Mouse (Mus musculus) liver, embryonic 12.5 days (tissue): Measurements from ENCODE around the gene Xrcc2. TPM values are rescaled to one million over a fixed set of nuclear protein-coding genes. Genes with fewer than 3 reads are reported as not detected.
"Not testable (repeated sequence)": the region's sequence is repeated elsewhere in the genome, so short reads cannot be mapped to it uniquely, and the experiment has no call there.

Source experiments
- ATAC-seq: fragments of 200-750 bp; cut with Nextera tagmentation; 2 replicates; pipeline ENCODE4 v1.8.0; 2017; ENCODE audit warnings: moderate number of reproducible peaks, mild to moderate bottlenecking, moderate library complexity
- H3K27ac ChIP-seq: fragments of 300-500 bp; sonication (generic); 2 replicates; pipeline ENCODE4 v1.5.1; 2016; ENCODE audit warnings: mild to moderate bottlenecking
- H3K27me3 ChIP-seq: fragments of 300-500 bp; sonication (generic); replicated peaks from 2 replicates; pipeline ENCODE4 v1.6.1; 2016; ENCODE audit warnings: mild to moderate bottlenecking, moderate library complexity
- H3K36me3 ChIP-seq: fragments of 300-500 bp; sonication (generic); 2 replicates; pipeline ENCODE4 v1.6.1; 2016; ENCODE audit warnings: mild to moderate bottlenecking, moderate library complexity
- H3K4me1 ChIP-seq: fragments of 300-500 bp; sonication (generic); 2 replicates; pipeline ENCODE4 v1.6.1; 2016
- H3K4me2 ChIP-seq: fragments of 300-500 bp; sonication (generic); 2 replicates; pipeline ENCODE4 v1.6.1; 2016; ENCODE audit warnings: mild to moderate bottlenecking, moderate library complexity
- H3K4me3 ChIP-seq: fragments of 300-500 bp; sonication (generic); 2 replicates; pipeline ENCODE4 v1.5.1; 2016; ENCODE audit warnings: mild to moderate bottlenecking, moderate library complexity
- H3K9ac ChIP-seq: fragments of 300-500 bp; sonication (generic); 2 replicates; pipeline ENCODE4 v1.6.1; 2016; ENCODE audit warnings: mild to moderate bottlenecking, moderate library complexity
- H3K9me3 ChIP-seq: fragments of 300-500 bp; sonication (generic); replicated peaks from 2 replicates; pipeline ENCODE4 v1.6.1; 2016; ENCODE audit warnings: mild to moderate bottlenecking, moderate library complexity
- WGBS: fragments of 180-500 bp; shearing (Covaris S2); methylation state at CpG from one replicate; pipeline ENCODE4 v1.1.7; 2016; ENCODE audit not compliant: insufficient replicate concordance; 5-methylcytosine and 5-hydroxymethylcytosine counted together
- polyA plus RNA-seq: library from polyadenylated mRNA; unstranded; fragments of >200 nt; fragmentation: Nextera tagmentation; extraction: Ambion mirVana; gene quantifications from 2 replicates; pipeline ENCODE4 v1.2.1, GENCODE M21; 2016

Xrcc2 gene
- polyA plus RNA-seq: 8.0 and 8.9 TPM in 2 replicates

- H3K4me1 ChIP-seq: peaks cover 20% of the 10 kb centered on the region
- ATAC-seq: peak; percentile 92
- H3K4me3 ChIP-seq: peak within 1 kb of the TSS; percentile 86
- peak within 1 kb of the TSS; percentile 81 for H3K4me2 ChIP-seq
- H3K36me3 ChIP-seq: peaks cover 29% of the 10 kb centered on the region
- peak within 1 kb of the TSS; percentile 83 for H3K27ac ChIP-seq
- 8% methylated on average over 51 of the region's 51 CpGs for WGBS
- H3K27me3 ChIP-seq: no peaks in the 10 kb centered on the region
- H3K9me3 ChIP-seq: no peaks in the 10 kb centered on the region
- peak within 1 kb of the TSS; percentile 86 for H3K9ac ChIP-seq
Observed at GRCm38 (mm10) chr5:25705567-25706349, at the start of gene Xrcc2. Gene Xrcc2, minus strand, starts transcription at chr5:25705825.

DNA sequence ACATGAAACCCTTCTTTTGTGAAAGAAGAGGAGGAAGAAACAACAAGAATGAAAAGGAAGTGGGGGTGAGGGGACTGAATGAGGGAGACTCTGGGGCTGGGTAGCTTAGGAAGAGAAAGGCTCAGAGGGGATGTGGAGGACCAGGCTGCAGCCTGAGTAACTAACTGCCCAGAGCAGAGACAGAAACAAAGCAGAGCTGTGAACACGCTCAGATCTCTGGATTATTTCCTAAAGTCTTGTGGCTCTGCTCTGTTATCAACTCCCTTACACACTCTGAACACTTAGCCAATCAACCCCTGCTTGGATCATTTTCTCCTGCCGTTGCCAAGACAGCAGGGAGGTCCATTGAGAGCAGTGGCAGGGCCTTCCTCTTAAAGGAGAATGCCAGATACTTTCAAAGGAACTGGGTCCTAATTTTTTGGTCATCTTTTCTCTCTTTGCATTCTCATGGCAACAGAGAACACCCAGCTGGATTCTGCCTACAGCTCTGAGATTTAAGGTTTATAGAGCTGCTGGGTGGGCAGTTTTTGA, 48.7 kb upstream of the Xrcc2 start:
- H3K4me2 ChIP-seq: no peak overlapping the region
- no peak overlapping the region for H3K9ac ChIP-seq
- H3K4me3 ChIP-seq: no peak overlapping the region
- peaks cover 3% of the 10 kb centered on the region; the same call in 1 of the 2 replicates for H3K27me3 ChIP-seq
- H3K9me3 ChIP-seq: no peaks in the 10 kb centered on the region
- no peak overlapping the region for H3K27ac ChIP-seq
- peaks cover 2% of the 10 kb centered on the region for H3K4me1 ChIP-seq
- 19% methylated on average over 2 of the region's 2 CpGs for WGBS
- ATAC-seq: no peak
- H3K36me3 ChIP-seq: no peaks in the 10 kb centered on the region

DNA sequence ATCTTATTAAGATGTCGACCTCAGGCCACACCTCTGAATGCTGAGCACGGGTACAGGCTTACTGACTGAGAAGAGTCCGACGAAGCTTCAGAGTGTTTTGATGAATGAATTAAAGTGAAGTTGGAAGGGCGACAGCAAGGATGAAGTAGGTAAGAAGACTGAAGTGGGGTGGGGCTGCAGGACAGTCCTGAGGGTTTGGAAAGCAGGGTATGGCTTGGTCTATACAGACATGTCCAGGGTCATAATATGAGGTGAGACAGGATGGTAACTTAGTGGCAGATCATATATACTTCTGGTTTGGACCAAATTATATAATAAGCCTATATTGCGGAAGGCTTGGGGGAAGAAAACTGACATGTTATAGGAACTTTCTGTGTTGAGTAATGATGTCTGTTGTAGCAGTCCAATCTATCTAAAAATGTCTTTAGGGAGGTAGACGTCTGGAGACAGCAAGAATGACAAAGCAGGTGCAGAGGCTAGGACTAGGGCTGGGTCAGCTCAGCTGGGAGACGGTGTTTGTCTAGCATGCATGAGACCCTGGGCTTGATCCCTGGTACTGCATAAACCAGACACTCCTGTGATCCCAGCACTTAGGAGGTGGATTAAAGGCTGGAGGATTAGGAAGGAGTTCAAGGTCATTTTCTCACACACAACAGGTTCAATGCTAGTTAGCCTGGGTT, 48.1 kb upstream of the Xrcc2 start:
- 46% methylated on average over 8 of the region's 8 CpGs for WGBS
- ATAC-seq: no peak

GRCm38 (mm10) chr5:25752862-25753261, 47.2 kb upstream of the Xrcc2 start:
- H3K9me3 ChIP-seq: no peaks in the 10 kb centered on the region
- no peak overlapping the region for H3K4me3 ChIP-seq
- 72% methylated on average over 5 of the region's 5 CpGs for WGBS
- H3K36me3 ChIP-seq: no peaks in the 10 kb centered on the region
- no peak overlapping the region for H3K4me2 ChIP-seq
- ATAC-seq: no peak
- H3K27me3 ChIP-seq: no peaks in the 10 kb centered on the region; the same call in 1 of the 2 replicates
- no peak overlapping the region for H3K9ac ChIP-seq
- no peaks in the 10 kb centered on the region for H3K4me1 ChIP-seq
- H3K27ac ChIP-seq: no peak overlapping the region

More for the DNA sequence above, 48.1 kb upstream of the Xrcc2 start:
- Histone ChIP-seq H3K36me3 (no peaks in the 10 kb centered on the region), H3K4me1 (no peaks in the 10 kb centered on the region), H3K27ac (no peak overlapping the region), H3K9ac (no peak overlapping the region), H3K27me3 (no peaks in the 10 kb centered on the region; the same call in 1 of the 2 replicates), H3K9me3 (no peaks in the 10 kb centered on the region), H3K4me2 (no peak overlapping the region), H3K4me3 (no peak overlapping the region)

DNA sequence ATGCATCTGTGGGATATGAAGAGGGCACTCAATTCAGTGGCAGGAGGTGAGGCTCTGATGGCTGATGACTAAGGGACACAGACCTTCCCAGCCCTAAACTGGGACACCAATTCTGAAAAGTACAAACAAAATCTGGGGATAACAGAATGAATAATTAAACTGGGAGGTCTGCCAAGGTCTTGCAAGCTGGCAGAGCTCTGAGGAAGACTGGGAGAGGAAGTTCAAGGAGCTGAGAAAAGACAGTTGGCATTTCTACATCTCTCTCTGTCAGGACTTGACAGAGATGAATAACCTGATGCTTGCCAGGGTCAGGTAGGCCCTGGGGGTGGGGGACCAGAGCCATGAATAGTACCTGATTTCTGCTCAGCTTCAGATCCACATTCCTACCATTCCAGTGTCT, 45.9 kb upstream of the Xrcc2 start:
- no peak overlapping the region for H3K9ac ChIP-seq
- H3K4me3 ChIP-seq: no peak overlapping the region
- H3K27ac ChIP-seq: no peak overlapping the region
- H3K9me3 ChIP-seq: no peaks in the 10 kb centered on the region
- no peaks in the 10 kb centered on the region for H3K36me3 ChIP-seq
- H3K4me1 ChIP-seq: no peaks in the 10 kb centered on the region
- no peak overlapping the region for H3K4me2 ChIP-seq
- H3K27me3 ChIP-seq: no peaks in the 10 kb centered on the region; the same call in 1 of the 2 replicates
- no peak for ATAC-seq

DNA sequence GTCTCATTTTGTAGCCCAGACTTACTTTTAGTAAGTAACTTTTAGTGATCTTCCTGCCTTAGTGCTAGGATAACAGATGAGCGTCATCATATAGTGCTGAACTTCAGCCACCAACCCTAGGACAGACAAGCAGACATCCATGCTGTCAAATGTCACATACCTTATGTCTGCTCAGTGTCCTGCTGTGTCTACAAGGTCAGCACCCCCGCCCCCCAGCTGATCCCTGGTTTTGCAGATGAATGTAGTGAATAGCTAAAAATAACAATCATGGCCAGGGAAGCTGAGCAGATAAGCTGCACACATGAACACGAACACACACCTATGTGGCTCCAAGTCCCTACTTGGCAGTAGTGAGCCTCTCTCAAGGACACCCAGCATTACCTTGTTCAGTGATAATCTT, 43.0 kb upstream of the Xrcc2 start:
- no peak overlapping the region for H3K9ac ChIP-seq
- WGBS: 47% methylated on average over 3 of the region's 3 CpGs
- no peaks in the 10 kb centered on the region for H3K9me3 ChIP-seq
- H3K27me3 ChIP-seq: no peaks in the 10 kb centered on the region; the same call in 1 of the 2 replicates
- ATAC-seq: no peak
- no peak overlapping the region for H3K4me3 ChIP-seq
- no peaks in the 10 kb centered on the region for H3K36me3 ChIP-seq
- H3K27ac ChIP-seq: no peak overlapping the region
- H3K4me2 ChIP-seq: no peak overlapping the region
- H3K4me1 ChIP-seq: no peaks in the 10 kb centered on the region

GRCm38 (mm10) chr5:25747904-25748303, 42.3 kb upstream of the Xrcc2 start:
- Histone ChIP-seq H3K9ac (no peak overlapping the region), H3K36me3 (no peaks in the 10 kb centered on the region), H3K4me2 (no peak overlapping the region), H3K4me1 (no peaks in the 10 kb centered on the region), H3K9me3 (no peaks in the 10 kb centered on the region), H3K27ac (no peak overlapping the region), H3K27me3 (no peaks in the 10 kb centered on the region; the same call in 1 of the 2 replicates), H3K4me3 (no peak overlapping the region)
- ATAC-seq: no peak

GRCm38 (mm10) chr5:25738902-25739301, 33.3 kb upstream of the Xrcc2 start:
- H3K4me2 ChIP-seq, H3K27ac ChIP-seq, H3K27me3 ChIP-seq, H3K4me1 ChIP-seq, H3K9me3 ChIP-seq, H3K36me3 ChIP-seq, H3K9ac ChIP-seq, ATAC-seq, H3K4me3 ChIP-seq: not testable (repeated sequence)
- WGBS: 72% methylated on average over 1 of the region's 1 CpGs

DNA sequence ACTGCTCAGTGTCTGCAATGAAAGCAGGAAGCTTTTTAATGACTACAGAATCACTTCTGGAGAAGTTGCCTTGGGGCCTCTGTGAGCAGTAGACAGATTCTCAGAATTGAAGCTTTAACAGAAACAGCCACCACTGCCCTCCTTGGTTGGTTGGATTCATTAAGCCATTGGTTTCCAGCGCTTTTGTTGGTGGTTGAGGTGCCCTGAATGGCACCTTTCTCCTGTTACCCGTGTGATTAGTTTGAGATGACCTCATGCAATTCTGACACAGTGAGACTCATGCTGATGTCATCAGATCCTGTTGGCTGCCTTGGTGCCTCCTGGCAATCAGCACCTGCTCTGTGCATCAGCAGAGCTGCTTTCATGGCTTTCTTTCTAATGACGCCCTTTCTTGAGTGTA, 32.8 kb upstream of the Xrcc2 start:
- WGBS: 49% methylated on average over 3 of the region's 3 CpGs
- no peaks in the 10 kb centered on the region for H3K36me3 ChIP-seq
- no peak overlapping the region for H3K4me2 ChIP-seq
- H3K4me1 ChIP-seq: no peaks in the 10 kb centered on the region
- H3K27me3 ChIP-seq: no peaks in the 10 kb centered on the region
- H3K4me3 ChIP-seq: no peak overlapping the region
- H3K9me3 ChIP-seq: no peaks in the 10 kb centered on the region
- H3K9ac ChIP-seq: no peak overlapping the region
- ATAC-seq: no peak
- no peak overlapping the region for H3K27ac ChIP-seq

- ATAC-seq: no peak
- H3K36me3 ChIP-seq: no peaks in the 10 kb centered on the region
- H3K4me3 ChIP-seq: no peak overlapping the region
- no peak overlapping the region for H3K27ac ChIP-seq
- H3K4me1 ChIP-seq: no peaks in the 10 kb centered on the region
- H3K4me2 ChIP-seq: no peak overlapping the region
- no peak overlapping the region for H3K9ac ChIP-seq
- no peaks in the 10 kb centered on the region for H3K9me3 ChIP-seq
- no peaks in the 10 kb centered on the region for H3K27me3 ChIP-seq
- WGBS: 54% methylated on average over 2 of the region's 2 CpGs
Observed at GRCm38 (mm10) chr5:25735861-25736260, 30.2 kb upstream of the Xrcc2 start.

DNA sequence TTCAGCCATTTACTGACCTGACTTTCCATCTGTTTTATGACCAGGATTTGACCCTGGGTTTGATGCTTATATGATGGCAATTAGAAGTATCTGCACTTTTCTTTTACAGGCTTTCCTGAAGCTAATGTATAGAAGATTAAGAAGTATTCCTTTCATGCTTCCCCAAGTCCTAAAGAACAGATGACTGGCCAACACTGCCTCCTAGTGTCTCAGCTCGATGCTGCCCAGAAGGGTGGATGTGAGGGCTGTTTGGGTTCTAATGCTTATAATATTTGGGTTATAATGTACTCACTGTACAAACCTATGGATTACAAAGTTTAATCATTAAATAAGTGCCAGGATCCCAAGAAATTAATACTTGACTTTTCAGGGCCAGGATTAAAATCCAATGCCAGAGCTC, 28.7 kb upstream of the Xrcc2 start:
- Histone ChIP-seq H3K9me3 (no peaks in the 10 kb centered on the region), H3K27me3 (no peaks in the 10 kb centered on the region), H3K4me3 (no peak overlapping the region), H3K9ac (no peak overlapping the region), H3K4me1 (no peaks in the 10 kb centered on the region), H3K4me2 (no peak overlapping the region), H3K36me3 (no peaks in the 10 kb centered on the region), H3K27ac (no peak overlapping the region)
- WGBS: 14% methylated on average over 1 of the region's 1 CpGs
- no peak for ATAC-seq

- Histone ChIP-seq H3K27me3 (no peaks in the 10 kb centered on the region), H3K9ac (no peak overlapping the region), H3K36me3 (no peaks in the 10 kb centered on the region), H3K9me3 (no peaks in the 10 kb centered on the region), H3K4me3 (no peak overlapping the region), H3K27ac (no peak overlapping the region), H3K4me2 (no peak overlapping the region), H3K4me1 (no peaks in the 10 kb centered on the region)
- WGBS: 18% methylated on average over 1 of the region's 1 CpGs
- ATAC-seq: no peak
Observed at GRCm38 (mm10) chr5:25724134-25724675, 18.6 kb upstream of the Xrcc2 start.
